Mouse (Mus musculus) ES-E14 (cell line): Measurements from ENCODE around the gene Mras.

Experiments used
- HCFC1 ChIP-seq: IDR thresholded peaks from 2 replicates; pipeline ENCODE4 v1.6.1; 2012; ENCODE audit warnings: low read length, inconsistent platforms, borderline replicate concordance; ENCODE audit not compliant: insufficient read depth
- MAFK ChIP-seq: IDR thresholded peaks from 2 replicates; pipeline ENCODE4 v1.6.1; 2014; ENCODE audit warnings: mild to moderate bottlenecking, low read depth, low read length, inconsistent platforms; ENCODE audit not compliant: insufficient read depth
- ZC3H11A ChIP-seq: IDR thresholded peaks from 2 replicates; pipeline ENCODE4 v1.6.1; 2012; ENCODE audit warnings: low read depth, mild to moderate bottlenecking, inconsistent platforms, low read length, borderline replicate concordance
- ZNF384 ChIP-seq: IDR thresholded peaks from 2 replicates; pipeline ENCODE4 v1.6.1; 2012; ENCODE audit warnings: low read depth, low read length, inconsistent platforms

GRCm38 (mm10) chr9:99376591-99377418, 60.4 kb downstream of the Mras start:
- TF ChIP-seq ZC3H11A (peak; percentile 84; the same call in 1 of the 2 replicates), HCFC1 (no peak), MAFK (no peak), ZNF384 (peak; percentile 76)
